Mouse (Mus musculus) MEL (cell line): ENCODE measurements at regions not wholly inside any gene's neighbourhood (a gene's known extent, or its start where the extent isn't known, plus 50 kb on each side); places are given as distances from the start of the nearest gene placed in this dataset.

Experiments
- DNase-seq: peaks from one replicate; pipeline ENCODE4 v3.0.0; 2011; ENCODE audit warnings: low read depth, low spot score
- H3K27ac ChIP-seq: 2 replicates; pipeline ENCODE4 v1.5.1; 2012; ENCODE audit warnings: low read depth, mild to moderate bottlenecking, control low read depth, low read length, moderate library complexity; ENCODE audit not compliant: control insufficient read depth
- H3K27me3 ChIP-seq, 2 experiments: fragments of 150-350 bp in 1 of 2; sonication (generic) in 1 of 2; 2 replicates each; pipeline ENCODE4 v1.6.1; 2012; ENCODE audit warnings: low read length in 2 of 2, mild to moderate bottlenecking in 2 of 2, improper control_type of control experiment in 1 of 2, moderate library complexity in 1 of 2; ENCODE audit not compliant: insufficient read depth in 2 of 2, control insufficient read depth in 1 of 2
- H3K36me3 ChIP-seq, 2 experiments: 2 replicates each; pipeline ENCODE4 v1.6.1; 2012 to 2014; ENCODE audit warnings: low read length in 2 of 2, improper control_type of control experiment in 1 of 2, inconsistent platforms in 1 of 2, mild to moderate bottlenecking in 1 of 2; ENCODE audit not compliant: insufficient read depth in 2 of 2, control insufficient read depth in 1 of 2
- H3K4me1 ChIP-seq, 2 experiments: fragments of 150-350 bp in 1 of 2; sonication (generic) in 1 of 2; 2 replicates each; pipeline ENCODE4 v1.6.1; 2012; ENCODE audit warnings: low read length in 2 of 2, improper control_type of control experiment in 1 of 2, mild to moderate bottlenecking in 1 of 2; ENCODE audit not compliant: insufficient read depth in 2 of 2, control insufficient read depth in 1 of 2
- H3K4me3 ChIP-seq, 2 experiments: fragments of 150-350 bp in 1 of 2; sonication (generic) in 1 of 2; 2 replicates each; pipeline ENCODE4 v1.5.1; 2012; ENCODE audit warnings: low read depth in 2 of 2, low read length in 2 of 2, mild to moderate bottlenecking in 2 of 2, moderate library complexity in 2 of 2, control low read depth in 1 of 2, improper control_type of control experiment in 1 of 2; ENCODE audit not compliant: control insufficient read depth in 1 of 2, insufficient read depth in 1 of 2
- H3K79me2 ChIP-seq: 2 replicates; pipeline ENCODE4 v1.6.1; 2012; ENCODE audit warnings: mild to moderate bottlenecking, low read length, moderate library complexity; ENCODE audit not compliant: control insufficient read depth, poor library complexity, insufficient read depth
- H3K9ac ChIP-seq: 2 replicates; pipeline ENCODE4 v1.6.1; 2012; ENCODE audit warnings: low read depth, mild to moderate bottlenecking, control low read depth, low read length, moderate library complexity; ENCODE audit not compliant: control insufficient read depth, poor library complexity, severe bottlenecking
- H3K9me3 ChIP-seq: fragments of 150-350 bp; sonication (generic); replicated peaks from 2 replicates; pipeline ENCODE4 v1.6.1; 2012; ENCODE audit warnings: mild to moderate bottlenecking, low read length, improper control_type of control experiment, moderate library complexity; ENCODE audit not compliant: insufficient read depth
- BHLHE40 ChIP-seq: IDR thresholded peaks from 2 replicates; pipeline ENCODE4 v1.6.1; 2012; ENCODE audit warnings: low read depth, mild to moderate bottlenecking, inconsistent platforms, low read length, improper control_type of control experiment, borderline replicate concordance
- CHD1 ChIP-seq: IDR thresholded peaks from 2 replicates; pipeline ENCODE4 v1.6.1; 2012; ENCODE audit warnings: low read depth, mild to moderate bottlenecking, inconsistent platforms, low read length, improper control_type of control experiment
- CHD2 ChIP-seq: IDR thresholded peaks from 2 replicates; pipeline ENCODE4 v1.6.1; 2011; ENCODE audit warnings: low read length, improper control_type of control experiment
- CTCF ChIP-seq, 3 experiments: IDR thresholded peaks in 2 of 3; conservative IDR thresholded peaks in 1 of 3; 2 replicates each; pipeline ENCODE4 v1.5.1; 2011 to 2012; ENCODE audit warnings: low read length in 3 of 3, low read depth in 2 of 3, mild to moderate bottlenecking in 2 of 3, improper control_type of control experiment in 1 of 3, inconsistent platforms in 1 of 3, mixed read lengths in 1 of 3, moderate library complexity in 1 of 3; ENCODE audit not compliant: control insufficient read depth in 1 of 3, insufficient read depth in 1 of 3, poor library complexity in 1 of 3, severe bottlenecking in 1 of 3
- GABPA ChIP-seq: IDR thresholded peaks from 2 replicates; pipeline ENCODE4 v1.6.1; 2012; ENCODE audit warnings: low read depth, mild to moderate bottlenecking, inconsistent platforms, low read length, improper control_type of control experiment, moderate library complexity
- HCFC1 ChIP-seq: IDR thresholded peaks from 2 replicates; pipeline ENCODE4 v1.6.1; 2012; ENCODE audit warnings: low read depth, mild to moderate bottlenecking, inconsistent platforms, low read length, improper control_type of control experiment, moderate library complexity
- JUND ChIP-seq: IDR thresholded peaks from 2 replicates; pipeline ENCODE4 v1.6.1; 2011; ENCODE audit warnings: low read depth, mild to moderate bottlenecking, improper control_type of control experiment, low read length
- MAX ChIP-seq: IDR thresholded peaks from 2 replicates; pipeline ENCODE4 v1.6.1; 2011; ENCODE audit warnings: low read length, improper control_type of control experiment
- MEF2A ChIP-seq: IDR thresholded peaks from 2 replicates; pipeline ENCODE4 v1.6.1; 2014; ENCODE audit warnings: low read depth, mild to moderate bottlenecking, inconsistent platforms, low read length, improper control_type of control experiment; ENCODE audit not compliant: poor library complexity, insufficient replicate concordance, severe bottlenecking; ENCODE audit errors: extremely low read depth
- MXI1 ChIP-seq: IDR thresholded peaks from 2 replicates; pipeline ENCODE4 v1.6.1; 2011; ENCODE audit warnings: mild to moderate bottlenecking, low read depth, low read length, improper control_type of control experiment
- MYB ChIP-seq: IDR thresholded peaks from 2 replicates; pipeline ENCODE4 v1.6.1; 2011; ENCODE audit warnings: mild to moderate bottlenecking, low read depth, low read length, improper control_type of control experiment
- MYC ChIP-seq: IDR thresholded peaks from 2 replicates; pipeline ENCODE4 v1.6.1; 2011; ENCODE audit warnings: low read depth, mild to moderate bottlenecking, low read length, improper control_type of control experiment, moderate library complexity
- POLR2A ChIP-seq, 2 experiments: IDR thresholded peaks; 2 replicates each; pipeline ENCODE4 v1.6.1; 2011 to 2012; ENCODE audit warnings: low read length in 2 of 2, mild to moderate bottlenecking in 2 of 2, control low read depth in 1 of 2, improper control_type of control experiment in 1 of 2, low read depth in 1 of 2, moderate library complexity in 1 of 2; ENCODE audit not compliant: control insufficient read depth in 1 of 2, insufficient read depth in 1 of 2, poor library complexity in 1 of 2
- POLR2AphosphoS2 ChIP-seq: IDR thresholded peaks from 2 replicates; pipeline ENCODE4 v1.6.1; 2011; ENCODE audit warnings: low read length, improper control_type of control experiment
- POLR2AphosphoS5 ChIP-seq: IDR thresholded peaks from 2 replicates; pipeline ENCODE4 v1.6.1; 2012; ENCODE audit warnings: low read depth, borderline replicate concordance, mild to moderate bottlenecking, inconsistent platforms, low read length, moderate library complexity, mixed read lengths
- SIN3A ChIP-seq: IDR thresholded peaks from 2 replicates; pipeline ENCODE4 v1.6.1; 2012; ENCODE audit warnings: low read length, improper control_type of control experiment, inconsistent platforms
- TAL1 ChIP-seq: IDR thresholded peaks from 2 replicates; pipeline ENCODE4 v1.6.1; 2012; ENCODE audit warnings: mild to moderate bottlenecking, inconsistent platforms, low read length, moderate library complexity, mixed read lengths
- TBP ChIP-seq: IDR thresholded peaks from 2 replicates; pipeline ENCODE4 v1.8.0; 2011; ENCODE audit warnings: low read depth, low read length, improper control_type of control experiment
- TCF12 ChIP-seq: IDR thresholded peaks from 2 replicates; pipeline ENCODE4 v1.6.1; 2014; ENCODE audit warnings: low read depth, mild to moderate bottlenecking, inconsistent platforms, low read length, improper control_type of control experiment, moderate library complexity
- UBTF ChIP-seq: IDR thresholded peaks from 2 replicates; pipeline ENCODE4 v1.6.1; 2012; ENCODE audit warnings: low read depth, mild to moderate bottlenecking, inconsistent platforms, low read length, improper control_type of control experiment, moderate library complexity, borderline replicate concordance; ENCODE audit not compliant: insufficient read depth
- ZC3H11A ChIP-seq: IDR thresholded peaks from 2 replicates; pipeline ENCODE4 v1.6.1; 2012; ENCODE audit warnings: low read depth, mild to moderate bottlenecking, inconsistent platforms, low read length, improper control_type of control experiment
- ZKSCAN1 ChIP-seq: IDR thresholded peaks from 2 replicates; pipeline ENCODE4 v1.6.1; 2012; ENCODE audit warnings: low read depth, mild to moderate bottlenecking, inconsistent platforms, low read length, improper control_type of control experiment, moderate library complexity
- ZNF384 ChIP-seq: IDR thresholded peaks from 2 replicates; pipeline ENCODE4 v1.6.1; 2012; ENCODE audit warnings: low read depth, mild to moderate bottlenecking, inconsistent platforms, low read length, improper control_type of control experiment

DNA sequence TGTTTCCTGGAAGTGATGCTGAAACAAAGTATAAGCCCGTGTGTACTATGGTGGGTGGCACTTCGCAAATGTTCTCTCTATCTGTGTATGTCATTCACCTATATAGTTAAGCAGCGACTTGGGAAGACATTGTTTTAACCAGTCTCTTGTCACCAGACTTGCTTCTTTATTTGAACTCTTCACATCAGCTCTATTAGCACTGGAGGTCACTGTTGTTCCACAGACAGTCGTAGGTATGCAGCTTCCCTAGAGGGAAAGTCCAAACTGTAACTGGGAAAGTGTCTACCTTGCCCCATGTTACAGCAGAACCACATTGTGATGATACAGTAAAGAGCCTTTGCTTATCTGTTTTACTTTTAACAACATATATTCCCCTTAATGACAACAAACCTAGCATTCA lies 69.5 kb downstream of the Mbl2 start:
- no peaks in the 10 kb centered on the region for H3K27me3 ChIP-seq
- no peaks in the 10 kb centered on the region for H3K79me2 ChIP-seq
- no peak overlapping the region for H3K27ac ChIP-seq
- H3K4me1 ChIP-seq: no peaks in the 10 kb centered on the region
- H3K36me3 ChIP-seq: no peaks in the 10 kb centered on the region
- no peak for DNase-seq
- no peak overlapping the region for H3K4me3 ChIP-seq
- no peak overlapping the region for H3K9ac ChIP-seq
- no peak for TF ChIP-seq MYC
- TF ChIP-seq ZC3H11A: no peak
- no peak for TF ChIP-seq MXI1
- no peak for TF ChIP-seq ZNF384
- TF ChIP-seq HCFC1: no peak
- TF ChIP-seq JUND: no peak
- no peak for TF ChIP-seq POLR2AphosphoS2
- no peak for TF ChIP-seq TCF12
- no peak for TF ChIP-seq CHD2
- no peak for TF ChIP-seq TAL1
- no peak for TF ChIP-seq POLR2A (IDR thresholded peaks at IDR 0.05; ENCODE audit: control insufficient read depth in 1 of 2, insufficient read depth in 1 of 2, low read depth in 1 of 2, low read length in 2 of 2, poor library complexity in 1 of 2)
- no peak for TF ChIP-seq POLR2AphosphoS5
- no peak for TF ChIP-seq CTCF (IDR thresholded peaks at IDR 0.05 in 2 of 3, conservative IDR thresholded peaks at IDR 0.05 in 1 of 3; ENCODE audit: control insufficient read depth in 1 of 3, insufficient read depth in 1 of 3, low read depth in 2 of 3, low read length in 3 of 3, poor library complexity in 1 of 3, severe bottlenecking in 1 of 3)
- TF ChIP-seq GABPA: no peak
- no peak for TF ChIP-seq MEF2A
- no peak for TF ChIP-seq CHD1
- no peak for TF ChIP-seq ZKSCAN1
- H3K9me3 ChIP-seq: no peaks in the 10 kb centered on the region

DNA sequence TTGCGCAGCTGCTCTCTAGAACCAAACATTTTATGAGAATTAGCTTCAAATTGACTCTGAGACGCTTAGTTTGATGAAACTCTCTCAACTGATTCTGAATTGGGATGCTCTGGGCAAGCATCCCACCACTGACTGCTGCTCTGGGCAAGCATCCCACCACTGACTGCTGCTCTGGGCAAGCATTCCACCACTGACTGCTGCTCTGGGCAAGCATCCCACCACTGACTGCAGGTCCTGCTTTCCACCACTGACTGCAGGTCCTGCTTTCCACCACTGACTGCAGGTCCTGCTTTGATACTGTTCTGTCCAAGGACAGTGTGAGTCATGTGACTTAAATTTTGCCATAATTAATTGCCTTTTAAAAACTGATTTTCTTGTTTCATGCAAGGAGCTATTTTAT lies 73.6 kb downstream of the Mbl2 start:
- no peaks in the 10 kb centered on the region for H3K4me1 ChIP-seq
- TF ChIP-seq BHLHE40 (no peak), ZNF384 (no peak), POLR2AphosphoS2 (no peak), ZC3H11A (no peak), CHD1 (no peak), SIN3A (no peak), MYC (no peak), TBP (no peak), MAX (no peak), MYB (no peak), UBTF (no peak)
- no peaks in the 10 kb centered on the region for H3K27me3 ChIP-seq
- H3K9ac ChIP-seq: no peak overlapping the region
- no peaks in the 10 kb centered on the region for H3K36me3 ChIP-seq
- H3K4me3 ChIP-seq: no peak overlapping the region
- no peaks in the 10 kb centered on the region for H3K9me3 ChIP-seq
- no peak for DNase-seq
- no peak overlapping the region for H3K27ac ChIP-seq
- no peaks in the 10 kb centered on the region for H3K79me2 ChIP-seq
